Mouse (Mus musculus): ENCODE data around the gene Gpr176.
"Not testable (repeated sequence)": the region's sequence is repeated elsewhere in the genome, so short reads cannot be mapped to it uniquely, and the experiment has no call there.

The Gpr176 gene

DNA sequence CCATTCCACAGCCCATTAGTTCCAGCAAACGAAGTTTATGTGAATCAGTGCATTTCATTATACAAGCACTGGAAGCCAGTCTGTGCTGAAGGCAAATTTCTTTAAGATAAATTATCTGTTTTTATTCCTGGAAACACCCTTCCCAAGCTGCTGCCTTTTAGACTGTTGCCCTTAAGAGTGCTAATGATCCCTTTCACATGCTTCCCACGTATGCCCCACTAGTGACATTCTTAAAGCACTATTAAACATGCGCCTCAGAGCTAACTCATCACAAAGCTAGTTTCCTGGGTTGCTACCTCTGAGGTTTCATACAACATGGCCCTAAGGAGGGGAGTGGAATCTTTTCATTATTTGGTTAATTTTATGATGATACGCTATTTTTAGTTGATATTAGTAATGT lies 74.6 kb downstream of the Gpr176 start:
- DNase-seq: no peak

DNA sequence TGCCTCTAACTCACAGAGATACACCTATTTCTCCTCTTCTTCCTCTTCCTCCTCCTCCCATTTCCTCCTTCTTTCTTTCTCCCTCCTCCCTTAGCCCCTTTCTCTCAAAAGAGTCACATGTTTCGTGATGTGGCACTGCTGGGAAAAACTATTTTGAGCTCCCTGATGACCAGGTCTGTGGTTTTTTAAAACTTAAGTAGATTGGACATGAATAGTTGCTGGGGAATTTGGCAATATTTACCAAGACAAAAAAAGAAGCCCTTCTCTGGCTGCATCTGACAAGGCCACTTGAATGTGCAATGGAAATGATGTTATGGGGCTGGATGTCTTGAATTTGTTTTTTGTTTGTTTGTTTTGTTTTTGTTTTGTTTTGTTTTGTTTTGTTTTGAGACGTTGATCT lies 75.3 kb downstream of the Gpr176 start:
- no peak for DNase-seq

DNA sequence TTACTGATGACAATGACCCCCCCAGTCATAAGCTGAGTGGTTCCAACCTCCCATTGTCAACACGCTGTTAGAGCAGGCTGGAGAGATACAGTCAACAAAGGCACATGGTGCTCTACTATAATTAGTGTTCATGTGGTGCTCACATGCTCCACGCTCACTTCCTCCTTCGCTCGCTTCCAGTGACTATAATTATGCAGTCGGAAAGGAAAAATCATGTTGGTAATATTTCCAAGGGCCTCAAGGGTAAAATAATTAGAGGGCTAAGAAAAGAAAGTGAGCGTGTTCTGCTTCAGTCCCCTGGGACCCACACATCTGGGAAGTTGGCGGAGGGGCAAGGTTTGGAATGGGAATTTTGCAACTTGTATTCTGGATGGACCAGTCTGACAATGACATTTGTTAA lies 77.7 kb downstream of the Gpr176 start:
- no peak for DNase-seq

DNA sequence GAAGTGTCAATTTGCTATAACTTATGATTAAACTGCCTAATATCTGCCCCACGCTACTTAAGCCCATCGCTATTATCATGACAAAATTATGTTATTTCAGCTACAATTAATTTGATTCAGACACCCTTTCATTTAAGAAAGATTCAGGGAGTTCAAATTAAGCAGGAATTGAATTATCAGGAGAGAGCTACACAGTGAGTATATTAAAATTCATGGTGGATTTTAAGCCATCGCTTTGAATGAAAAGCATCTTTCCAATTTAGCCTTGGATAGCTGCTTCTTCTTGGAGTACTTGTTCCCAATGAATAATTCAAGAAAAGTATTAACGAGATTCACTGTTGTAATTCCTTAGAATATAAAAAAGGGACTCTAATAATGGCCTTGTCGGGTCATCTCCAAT lies 79.6 kb downstream of the Gpr176 start:
- no peak for DNase-seq

DNA sequence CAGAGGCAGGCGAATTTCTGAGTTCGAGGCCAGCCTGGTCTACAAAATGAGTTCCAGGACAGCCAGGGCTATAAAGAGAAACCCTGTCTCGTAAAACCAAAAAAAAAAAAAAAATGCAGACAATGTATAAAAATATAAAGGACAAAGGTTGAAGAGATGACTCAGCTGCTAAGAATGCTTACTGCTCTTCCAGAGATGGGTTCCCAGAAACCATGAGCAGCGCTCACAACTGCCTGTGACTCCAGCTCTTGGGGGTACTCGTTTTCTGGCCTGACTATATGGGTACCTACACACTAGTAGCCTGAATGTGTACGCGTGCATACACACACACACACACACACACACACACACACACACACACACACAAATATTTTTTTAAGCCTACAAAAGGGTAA lies 84.2 kb downstream of the Gpr176 start:
- not testable (repeated sequence) for DNase-seq

DNA sequence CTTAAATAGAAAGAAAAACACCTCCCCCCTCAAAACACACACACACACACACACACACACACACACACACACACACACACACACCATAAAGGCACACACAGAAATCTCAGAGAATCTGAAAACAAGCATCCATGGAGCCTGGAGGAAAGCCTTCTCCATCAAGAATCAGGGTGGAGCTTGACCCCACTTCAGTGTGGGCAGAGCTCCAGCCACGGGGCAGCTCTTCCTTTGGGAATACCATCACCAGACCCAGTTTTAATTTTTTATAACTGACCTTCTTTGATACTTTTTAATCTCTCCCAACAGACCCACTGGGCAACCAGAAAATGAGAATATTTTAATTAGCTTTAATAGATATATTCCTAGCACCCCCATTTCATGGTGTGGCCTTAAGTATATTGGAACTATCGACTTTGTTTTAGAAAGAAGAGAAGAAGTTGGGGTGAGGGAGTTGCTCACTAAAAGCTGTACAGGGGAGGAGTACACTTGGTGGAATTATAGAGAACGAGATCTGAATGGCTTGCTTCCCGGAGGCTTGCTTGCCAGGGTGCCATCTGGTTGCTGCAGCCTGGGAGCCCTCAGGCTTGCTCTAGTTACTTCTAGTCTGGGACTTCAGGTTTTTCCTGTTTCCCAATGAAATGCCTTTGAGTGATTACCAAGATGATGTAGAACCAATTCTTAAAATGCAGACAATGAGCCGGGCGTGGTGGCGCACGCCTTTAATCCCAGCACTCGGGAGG lies 84.7 kb downstream of the Gpr176 start:
- DNase-seq: no peak

DNA sequence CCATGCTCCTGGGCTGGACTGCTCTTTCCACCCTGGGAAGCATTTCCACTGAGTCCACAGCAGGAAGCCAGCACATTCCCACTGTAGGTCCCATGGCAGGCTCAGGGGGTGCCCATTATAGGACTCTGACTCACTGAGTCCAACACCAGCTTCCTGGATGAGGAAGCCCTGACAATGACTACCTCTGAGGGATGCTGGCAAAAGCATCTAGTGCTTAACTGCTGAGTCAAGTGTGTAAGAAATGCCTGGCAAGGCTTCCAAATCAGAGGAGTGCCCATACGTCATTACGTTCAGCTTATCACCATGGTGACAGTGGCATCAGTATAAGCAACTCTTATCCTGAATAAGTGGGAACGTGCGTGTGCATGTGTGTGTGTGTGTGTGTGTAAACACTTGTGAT lies 85.5 kb downstream of the Gpr176 start:
- no peak for DNase-seq

DNA sequence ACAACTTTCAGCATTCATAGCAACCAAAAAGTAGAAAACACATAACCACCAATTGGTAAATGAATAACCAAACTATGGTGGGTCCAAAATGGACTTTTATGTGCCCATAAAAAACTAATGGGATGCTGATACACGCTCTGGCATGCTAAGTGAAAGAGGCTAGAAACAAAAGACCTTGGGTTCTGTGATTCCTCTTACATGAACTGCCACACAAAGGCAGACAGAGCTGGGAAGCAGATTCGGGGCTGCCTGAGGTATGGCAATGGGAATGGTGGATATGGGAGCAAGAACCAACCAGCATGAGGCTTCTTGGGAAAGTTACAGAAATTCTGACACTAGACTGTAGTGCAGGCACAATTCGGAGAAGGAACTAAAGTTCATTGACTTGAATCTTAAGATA lies 90.8 kb downstream of the Gpr176 start:
- DNase-seq: no peak

DNA sequence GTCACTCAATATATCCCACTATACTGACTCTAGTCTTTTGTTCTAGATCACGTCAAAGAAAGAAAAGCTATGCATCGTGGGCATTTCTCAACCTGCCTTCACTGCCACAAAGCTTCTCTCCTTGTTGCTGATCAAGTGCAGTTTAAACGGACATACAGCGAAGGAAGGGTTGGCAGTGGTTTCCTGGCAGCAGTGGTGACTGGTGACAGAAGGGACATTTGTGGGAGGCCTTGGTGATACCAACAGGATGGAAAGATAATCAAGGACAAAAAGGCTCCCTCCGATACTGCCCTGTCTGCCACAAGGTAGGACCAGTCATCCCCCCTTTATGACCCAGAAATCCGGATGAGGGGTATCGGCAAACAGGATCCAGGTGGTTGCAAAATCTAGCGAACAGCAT lies 95.0 kb downstream of the Gpr176 start:
- no peak for DNase-seq

GRCm38 (mm10) chr2:118271606-118272005 lies 101.6 kb downstream of the Gpr176 start:
- no peak for DNase-seq

GRCm38 (mm10) chr2:118270213-118270612 lies 103.0 kb downstream of the Gpr176 start:
- no peak for DNase-seq

DNA sequence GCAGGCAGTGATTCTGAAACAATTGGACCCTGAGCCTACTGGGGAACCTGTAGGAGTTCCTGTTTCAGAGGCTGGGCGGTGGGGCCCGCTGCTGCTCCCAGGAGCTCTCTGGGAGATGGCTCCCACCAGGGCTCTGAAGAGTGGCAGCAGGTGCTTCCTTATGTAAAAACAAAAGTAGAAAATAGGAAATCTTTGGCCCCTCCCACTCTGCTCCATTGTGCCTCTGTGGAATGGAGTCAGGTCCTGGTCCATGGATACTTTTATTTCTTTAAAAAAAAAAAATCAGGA lies 109.4 kb downstream of the Gpr176 start:
- no peak for DNase-seq

- peak; percentile 31 for DNase-seq
These were observed 109.9 kb downstream of the Gpr176 start for GRCm38 (mm10) chr2:118263151-118263913.

- DNase-seq: peak; percentile 49
These were observed 110.5 kb downstream of the Gpr176 start for GRCm38 (mm10) chr2:118262673-118263072.

- DNase-seq: no peak
These were observed 113.5 kb downstream of the Gpr176 start for GRCm38 (mm10) chr2:118259746-118260145.

DNA sequence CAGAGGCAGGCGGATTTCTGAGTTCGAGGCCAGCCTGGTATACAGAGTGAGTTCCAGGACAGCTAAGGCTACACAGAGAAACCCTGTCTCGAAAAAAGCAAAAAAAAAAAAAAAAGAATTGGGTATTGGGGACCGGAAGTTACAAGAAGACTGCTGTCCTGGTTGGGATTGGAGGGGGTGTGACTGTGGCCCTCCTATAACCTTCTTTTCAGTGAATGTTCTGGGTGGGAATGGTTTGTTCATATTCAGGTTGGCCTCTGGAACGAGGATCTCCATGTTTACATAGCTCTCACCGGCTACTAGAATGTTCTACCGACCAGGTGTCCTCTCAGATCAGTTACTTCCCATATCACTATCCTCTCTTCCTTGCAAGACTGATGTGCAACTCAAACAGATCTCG lies 116.1 kb downstream of the Gpr176 start:
- no peak for DNase-seq

GRCm38 (mm10) chr2:118256621-118257053 lies 116.6 kb downstream of the Gpr176 start, which contains the start of gene Fsip1:
TSS of gene Fsip1 (minus strand) at chr2:118256966.
- DNase-seq: peak; percentile 80

GRCm38 (mm10) chr2:118254516-118254915 lies 118.7 kb downstream of the Gpr176 start:
- DNase-seq: no peak

- DNase-seq: no peak
These were observed 124.3 kb downstream of the Gpr176 start for GRCm38 (mm10) chr2:118248966-118249365.

- DNase-seq: no peak
These were observed 125.2 kb downstream of the Gpr176 start for GRCm38 (mm10) chr2:118248016-118248415.

GRCm38 (mm10) chr2:118245914-118246313 lies 127.3 kb downstream of the Gpr176 start:
- DNase-seq: peak; percentile 82

GRCm38 (mm10) chr2:118236196-118236595 lies 137.0 kb downstream of the Gpr176 start:
- DNase-seq: no peak

DNA sequence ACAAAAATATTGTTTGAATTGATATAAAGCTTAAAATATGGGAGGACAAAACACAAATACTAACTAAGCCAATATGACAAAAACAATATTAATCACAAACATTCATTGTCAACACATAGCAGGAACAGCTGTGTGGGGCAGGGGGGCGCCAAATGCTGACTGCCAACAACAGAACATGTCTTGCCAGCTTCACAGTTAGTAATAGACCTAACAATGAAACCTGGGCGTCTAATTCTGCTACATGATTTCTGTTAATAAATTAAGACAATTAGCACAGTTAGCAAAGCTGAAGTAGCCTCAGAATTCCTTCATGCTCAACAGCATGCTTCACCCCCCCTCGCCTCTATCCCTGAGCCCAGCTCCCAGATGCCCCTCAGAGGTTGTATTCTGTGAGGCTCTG lies 137.6 kb downstream of the Gpr176 start:
- DNase-seq: no peak

GRCm38 (mm10) chr2:118230544-118230943 lies 142.7 kb downstream of the Gpr176 start:
- no peak for DNase-seq
